Mouse (Mus musculus): ENCODE results near the gene Olfr1250. TPM values are rescaled to one million over a fixed set of nuclear protein-coding genes. Genes with fewer than 3 reads are reported as not detected.
"Not testable (repeated sequence)": the region's sequence is repeated elsewhere in the genome, so short reads cannot be mapped to it uniquely, and the experiment has no call there.

Olfr1250 gene
- polyA plus RNA-seq (2014; fragmentation: Nextera tagmentation; extraction: Ambion mirVana): not detected in 2 replicates

DNA sequence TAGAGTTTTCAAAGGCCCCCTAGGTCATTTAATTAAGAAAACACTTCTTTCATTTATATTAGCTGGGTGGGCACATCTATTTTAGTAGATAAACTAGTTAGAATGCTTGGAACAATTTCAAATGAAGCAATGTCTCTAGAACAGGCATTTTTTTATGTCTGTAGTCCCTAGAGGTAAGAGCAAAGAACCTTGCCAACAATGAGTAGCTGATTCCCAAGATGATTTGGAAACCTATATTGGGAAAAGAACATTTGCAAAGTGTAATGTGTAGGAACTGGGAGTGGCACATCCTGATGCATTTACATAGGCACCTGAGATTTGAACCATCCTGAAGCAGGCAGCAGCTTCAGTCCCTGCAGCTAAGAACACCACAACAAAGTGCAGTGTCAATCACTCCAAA, at the start of gene Olfr1250:
Olfr1250 (minus strand) TSS at position 101 of the 400 bp plus-strand sequence.
- Histone ChIP-seq H3K4me2 (no peak within 1 kb of the TSS), H3K4me3 (ENCODE audit: low read depth, low read length) (no peak within 1 kb of the TSS), H3K36me3 (ENCODE audit: control insufficient read depth, insufficient read depth, low read length) (no peaks in the 10 kb centered on the region), H3K4me1 (replicated peaks; ENCODE audit: control insufficient read depth, insufficient read depth, low read length) (no peaks in the 10 kb centered on the region), H3K9ac (ENCODE audit: low read depth, low read length) (no peak within 1 kb of the TSS), H3K9me3 (ENCODE audit: control insufficient read depth, low read length) (no peaks in the 10 kb centered on the region), H3K27ac (ENCODE audit: low read depth, low read length) (no peak within 1 kb of the TSS), H3K27me3 (replicated peaks; ENCODE audit: control insufficient read depth, insufficient read depth, low read length) (no peaks in the 10 kb centered on the region)
- ATAC-seq (replicated peaks; ENCODE audit: low FRiP score) (no peak), DNase-seq (ENCODE audit: low spot score) (no peak)

DNA sequence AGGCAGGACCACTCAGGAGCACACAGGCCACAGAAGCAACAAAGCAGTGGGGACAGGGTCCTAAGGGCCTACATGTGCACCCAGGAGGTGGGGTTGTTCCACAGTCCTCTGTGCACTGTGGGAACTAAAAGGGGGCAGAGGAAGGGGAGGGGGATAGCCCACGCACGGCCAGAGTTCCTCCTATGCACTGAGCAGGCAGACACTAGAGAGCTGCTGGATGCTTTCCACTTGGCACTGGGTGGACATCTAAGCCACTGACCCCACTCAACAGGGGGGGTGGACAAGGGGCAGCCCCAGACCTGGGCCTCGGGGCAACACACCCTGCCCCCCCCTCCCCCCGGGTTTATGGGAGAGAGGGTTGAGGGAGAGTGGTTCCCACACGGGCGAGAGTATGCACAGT, 30.7 kb upstream of the Olfr1250 start:
- H3K4me1 ChIP-seq (replicated peaks; ENCODE audit: control insufficient read depth, insufficient read depth, low read length): no peaks in the 10 kb centered on the region
- DNase-seq (ENCODE audit: low spot score) (no peak), ATAC-seq (replicated peaks; ENCODE audit: low FRiP score) (no peak)
- H3K27ac ChIP-seq (ENCODE audit: low read depth, low read length): no peak overlapping the region
- no peaks in the 10 kb centered on the region for H3K9me3 ChIP-seq (ENCODE audit: control insufficient read depth, low read length)
- no peak overlapping the region for H3K4me3 ChIP-seq (ENCODE audit: low read depth, low read length)
- no peaks in the 10 kb centered on the region for H3K36me3 ChIP-seq (ENCODE audit: control insufficient read depth, insufficient read depth, low read length)
- H3K27me3 ChIP-seq (replicated peaks; ENCODE audit: control insufficient read depth, insufficient read depth, low read length): no peaks in the 10 kb centered on the region
- no peak overlapping the region for H3K4me2 ChIP-seq
- H3K9ac ChIP-seq (ENCODE audit: low read depth, low read length): no peak overlapping the region
- WGBS: 81% methylated on average over 6 of the region's 6 CpGs

DNA sequence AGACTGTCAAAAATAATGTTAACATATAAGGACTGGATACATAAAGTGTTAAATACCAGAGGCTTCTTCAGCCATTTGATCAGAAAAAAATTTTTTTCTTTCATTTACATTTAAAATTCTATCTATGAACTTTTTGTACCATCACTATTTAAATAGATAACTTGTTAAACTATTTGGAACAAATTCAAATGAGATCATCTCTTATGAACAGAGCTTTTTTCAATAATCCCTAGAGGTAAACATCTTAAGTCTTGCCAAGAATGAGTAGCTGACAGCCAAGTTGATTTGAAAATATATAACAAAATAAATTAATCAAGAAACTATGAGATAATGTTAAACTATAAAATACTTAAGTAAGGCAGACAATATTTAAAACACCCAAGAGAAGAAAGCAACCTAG, 10.6 kb upstream of the Olfr1250 start, which contains the start of gene Olfr1251:
Olfr1251 (minus strand) TSS at position 101 of the 400 bp plus-strand sequence.
- H3K9ac ChIP-seq (ENCODE audit: low read depth, low read length): no peak within 1 kb of the TSS
- H3K27ac ChIP-seq (ENCODE audit: low read depth, low read length): no peak within 1 kb of the TSS
- H3K9me3 ChIP-seq (ENCODE audit: control insufficient read depth, low read length): no peaks in the 10 kb centered on the region
- no peak within 1 kb of the TSS for H3K4me3 ChIP-seq (ENCODE audit: low read depth, low read length)
- no peaks in the 10 kb centered on the region for H3K27me3 ChIP-seq (replicated peaks; ENCODE audit: control insufficient read depth, insufficient read depth, low read length)
- no peaks in the 10 kb centered on the region for H3K36me3 ChIP-seq (ENCODE audit: control insufficient read depth, insufficient read depth, low read length)
- no peaks in the 10 kb centered on the region for H3K4me1 ChIP-seq (replicated peaks; ENCODE audit: control insufficient read depth, insufficient read depth, low read length)
- DNase-seq (ENCODE audit: low spot score) (no peak), ATAC-seq (replicated peaks; ENCODE audit: low FRiP score) (no peak)
- no peak within 1 kb of the TSS for H3K4me2 ChIP-seq

DNA sequence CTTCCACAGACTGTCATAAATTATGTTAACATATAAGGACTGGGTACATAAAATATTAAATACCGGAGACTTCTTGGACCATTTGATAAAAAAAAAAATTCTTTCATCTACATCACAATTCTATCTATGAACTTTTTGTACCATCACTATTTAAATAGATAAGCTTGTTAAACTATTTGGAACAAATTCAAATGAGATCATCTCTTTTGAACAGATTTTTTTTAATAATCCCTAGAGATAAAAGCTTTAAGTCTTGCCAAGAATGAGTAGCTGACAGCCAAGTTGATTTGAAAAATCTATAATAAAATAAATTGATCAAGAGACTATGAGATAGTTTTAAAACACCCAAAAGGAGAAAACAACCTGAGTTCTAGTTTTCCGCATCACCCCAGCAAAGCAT, 26.4 kb downstream of the Olfr1250 start, which contains the start of gene Olfr1249:
Olfr1249 (minus strand) TSS at position 101 of the 400 bp plus-strand sequence.
- Histone ChIP-seq H3K4me2 (no peak within 1 kb of the TSS), H3K4me1 (replicated peaks; ENCODE audit: control insufficient read depth, insufficient read depth, low read length) (no peaks in the 10 kb centered on the region), H3K27ac (ENCODE audit: low read depth, low read length) (no peak within 1 kb of the TSS), H3K4me3 (ENCODE audit: low read depth, low read length) (no peak within 1 kb of the TSS), H3K9me3 (ENCODE audit: control insufficient read depth, low read length) (no peaks in the 10 kb centered on the region), H3K9ac (ENCODE audit: low read depth, low read length) (no peak within 1 kb of the TSS), H3K27me3 (replicated peaks; ENCODE audit: control insufficient read depth, insufficient read depth, low read length) (no peaks in the 10 kb centered on the region), H3K36me3 (ENCODE audit: control insufficient read depth, insufficient read depth, low read length) (no peaks in the 10 kb centered on the region)
- ATAC-seq (replicated peaks; ENCODE audit: low FRiP score): no peak
- DNase-seq (ENCODE audit: low spot score): no peak
- 90% methylated on average over 2 of the region's 2 CpGs for WGBS

DNA sequence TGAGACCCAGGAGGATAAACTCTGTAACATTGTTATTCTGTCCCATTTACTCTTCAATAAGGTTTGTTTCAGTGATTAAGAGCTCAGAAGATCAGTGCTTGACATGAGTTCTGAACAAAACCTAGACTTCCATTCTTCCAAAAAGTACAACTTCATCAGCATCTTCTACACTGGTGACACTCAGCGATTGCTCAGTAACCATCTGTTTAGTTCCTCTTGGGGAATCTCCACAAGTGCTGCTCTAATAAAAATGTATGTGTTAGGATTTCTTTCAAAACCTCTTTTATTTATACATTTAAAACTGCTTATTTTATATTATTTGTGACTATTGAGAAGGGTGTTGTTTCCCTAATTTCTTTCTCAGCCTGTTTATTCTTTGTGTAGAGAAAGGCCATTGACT, 43.1 kb downstream of the Olfr1250 start, which contains the start of gene Olfr1248:
Olfr1248 (minus strand) TSS at position 101 of the 400 bp plus-strand sequence.
- not testable (repeated sequence) for H3K9ac ChIP-seq (ENCODE audit: low read depth, low read length); H3K4me2 ChIP-seq; ATAC-seq (replicated peaks; ENCODE audit: low FRiP score); H3K9me3 ChIP-seq (ENCODE audit: control insufficient read depth, low read length); DNase-seq (ENCODE audit: low spot score); H3K4me1 ChIP-seq (replicated peaks; ENCODE audit: control insufficient read depth, insufficient read depth, low read length); H3K4me3 ChIP-seq (ENCODE audit: low read depth, low read length); H3K27me3 ChIP-seq (replicated peaks; ENCODE audit: control insufficient read depth, insufficient read depth, low read length); H3K27ac ChIP-seq (ENCODE audit: low read depth, low read length); H3K36me3 ChIP-seq (ENCODE audit: control insufficient read depth, insufficient read depth, low read length)
- 85% methylated on average over 1 of the region's 1 CpGs for WGBS

DNA sequence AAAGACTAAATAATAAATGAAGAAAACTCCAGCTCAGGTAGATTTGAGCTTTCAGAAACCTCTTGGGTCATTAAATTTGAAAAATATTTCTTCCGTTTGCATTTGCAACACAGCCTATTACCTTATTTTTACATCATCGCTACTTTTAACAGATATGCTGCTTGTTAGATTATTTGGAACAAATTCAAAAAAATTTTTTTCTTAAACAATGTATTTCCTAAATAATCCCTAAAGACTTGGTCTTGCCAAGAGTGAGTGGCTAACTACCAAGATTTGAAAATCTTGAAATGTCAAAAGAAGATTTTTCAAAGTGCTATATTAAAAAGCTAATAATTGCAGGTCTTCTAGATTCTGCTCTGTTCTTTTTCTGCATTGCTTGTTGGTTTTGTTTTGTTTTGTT, 47.2 kb downstream of the Olfr1250 start, which contains the start of gene Olfr1247:
Olfr1247 (minus strand) TSS at position 101 of the 400 bp plus-strand sequence.
- Histone ChIP-seq H3K27me3 (replicated peaks; ENCODE audit: control insufficient read depth, insufficient read depth, low read length) (no peaks in the 10 kb centered on the region), H3K9me3 (ENCODE audit: control insufficient read depth, low read length) (no peaks in the 10 kb centered on the region), H3K4me2 (no peak within 1 kb of the TSS), H3K9ac (ENCODE audit: low read depth, low read length) (no peak within 1 kb of the TSS), H3K27ac (ENCODE audit: low read depth, low read length) (no peak within 1 kb of the TSS), H3K4me3 (ENCODE audit: low read depth, low read length) (no peak within 1 kb of the TSS), H3K36me3 (ENCODE audit: control insufficient read depth, insufficient read depth, low read length) (no peaks in the 10 kb centered on the region), H3K4me1 (replicated peaks; ENCODE audit: control insufficient read depth, insufficient read depth, low read length) (no peaks in the 10 kb centered on the region)
- ATAC-seq (replicated peaks; ENCODE audit: low FRiP score) (no peak), DNase-seq (ENCODE audit: low spot score) (no peak)
- 86% methylated on average over 2 of the region's 2 CpGs for WGBS

Other genes with a start within 250 kb of the Olfr1250 start
- not detected in 2 replicates for gene Olfr1239, start 241.1 kb downstream of the Olfr1250 start, polyA plus RNA-seq (2014; fragmentation: Nextera tagmentation; extraction: Ambion mirVana)
- gene Olfr1240, start 218.5 kb downstream of the Olfr1250 start, polyA plus RNA-seq (2014; fragmentation: Nextera tagmentation; extraction: Ambion mirVana): not detected in 2 replicates
- not detected in 2 replicates for gene Olfr1241, start 174.3 kb downstream of the Olfr1250 start, polyA plus RNA-seq (2014; fragmentation: Nextera tagmentation; extraction: Ambion mirVana)
- gene Olfr1242, start 163.1 kb downstream of the Olfr1250 start, polyA plus RNA-seq (2014; fragmentation: Nextera tagmentation; extraction: Ambion mirVana): not detected in 2 replicates
- gene Olfr1243, start 130.0 kb downstream of the Olfr1250 start, polyA plus RNA-seq (2014; fragmentation: Nextera tagmentation; extraction: Ambion mirVana): not detected in 2 replicates
- gene Olfr1245, start 83.0 kb downstream of the Olfr1250 start, polyA plus RNA-seq (2014; fragmentation: Nextera tagmentation; extraction: Ambion mirVana): not detected in 2 replicates
- gene Olfr1246, start 68.3 kb downstream of the Olfr1250 start, polyA plus RNA-seq (2014; fragmentation: Nextera tagmentation; extraction: Ambion mirVana): not detected in 2 replicates
- not detected in 2 replicates for gene Olfr1247, start 47.3 kb downstream of the Olfr1250 start, polyA plus RNA-seq (2014; fragmentation: Nextera tagmentation; extraction: Ambion mirVana)
- gene Olfr1248, start 43.2 kb downstream of the Olfr1250 start, polyA plus RNA-seq (2014; fragmentation: Nextera tagmentation; extraction: Ambion mirVana): not detected in 2 replicates
- gene Olfr1249, start 26.5 kb downstream of the Olfr1250 start, polyA plus RNA-seq (2014; fragmentation: Nextera tagmentation; extraction: Ambion mirVana): not detected in 2 replicates
- gene Olfr1251, start 10.5 kb upstream of the Olfr1250 start, polyA plus RNA-seq (2014; fragmentation: Nextera tagmentation; extraction: Ambion mirVana): not detected in 2 replicates
- not detected in 2 replicates for gene Olfr1252, start 63.5 kb upstream of the Olfr1250 start, polyA plus RNA-seq (2014; fragmentation: Nextera tagmentation; extraction: Ambion mirVana)
- gene Olfr1253, start 95.6 kb upstream of the Olfr1250 start, polyA plus RNA-seq (2014; fragmentation: Nextera tagmentation; extraction: Ambion mirVana): not detected in 2 replicates
- gene Olfr1254, start 132.2 kb upstream of the Olfr1250 start, polyA plus RNA-seq (2014; fragmentation: Nextera tagmentation; extraction: Ambion mirVana): not detected in 2 replicates
- gene Olfr1255, start 150.6 kb upstream of the Olfr1250 start, polyA plus RNA-seq (2014; fragmentation: Nextera tagmentation; extraction: Ambion mirVana): not detected in 2 replicates
- gene Olfr1256, start 180.1 kb upstream of the Olfr1250 start, polyA plus RNA-seq (2014; fragmentation: Nextera tagmentation; extraction: Ambion mirVana): not detected in 2 replicates
- not detected in 2 replicates for gene Olfr48, start 186.7 kb upstream of the Olfr1250 start, polyA plus RNA-seq (2014; fragmentation: Nextera tagmentation; extraction: Ambion mirVana)
- not detected in 2 replicates for gene Olfr1257, start 217.0 kb upstream of the Olfr1250 start, polyA plus RNA-seq (2014; fragmentation: Nextera tagmentation; extraction: Ambion mirVana)